Mouse (Mus musculus) small intestine, adult 2 months (tissue): ENCODE measurements around the gene Spag8.

Experiments
- CTCF ChIP-seq: fragments of 200-500 bp; IDR thresholded peaks from 2 replicates; pipeline ENCODE4 v1.5.1; 2012; ENCODE audit warnings: low read depth, mild to moderate bottlenecking, control low read depth, inconsistent platforms, low read length, moderate library complexity, mixed read lengths; ENCODE audit not compliant: insufficient replicate concordance, insufficient read length; ENCODE audit errors: extremely low read depth
- POLR2A ChIP-seq: fragments of 200-500 bp; IDR thresholded peaks from 2 replicates; pipeline ENCODE4 v1.6.1; 2012; ENCODE audit warnings: low read depth, mild to moderate bottlenecking, control low read depth, inconsistent platforms, low read length, moderate library complexity

- no peak for TF ChIP-seq CTCF
- no peak for TF ChIP-seq POLR2A
Measured at GRCm38 (mm10) chr4:43700707-43701106, 47.3 kb upstream of the Spag8 start, which contains the start of gene Olfr70.
